Mouse (Mus musculus) ES-E14 (cell line): ENCODE measurements around the gene Gm44503.

Source experiments
- HCFC1 ChIP-seq: IDR thresholded peaks from 2 replicates; pipeline ENCODE4 v1.6.1; 2012; ENCODE audit warnings: low read length, inconsistent platforms, borderline replicate concordance; ENCODE audit not compliant: insufficient read depth
- MAFK ChIP-seq: IDR thresholded peaks from 2 replicates; pipeline ENCODE4 v1.6.1; 2014; ENCODE audit warnings: mild to moderate bottlenecking, low read depth, low read length, inconsistent platforms; ENCODE audit not compliant: insufficient read depth
- ZC3H11A ChIP-seq: IDR thresholded peaks from 2 replicates; pipeline ENCODE4 v1.6.1; 2012; ENCODE audit warnings: low read depth, mild to moderate bottlenecking, inconsistent platforms, low read length, borderline replicate concordance
- ZNF384 ChIP-seq: IDR thresholded peaks from 2 replicates; pipeline ENCODE4 v1.6.1; 2012; ENCODE audit warnings: low read depth, low read length, inconsistent platforms

- no peak for TF ChIP-seq ZC3H11A
- no peak for TF ChIP-seq ZNF384
- no peak for TF ChIP-seq MAFK
- no peak for TF ChIP-seq HCFC1
Observed at GRCm38 (mm10) chr9:73045711-73046110, 87.1 kb downstream of the Gm44503 start.
